Mouse (Mus musculus) cerebellum, adult (tissue): ENCODE data around the gene Nthl1.

Source experiments
- ATAC-seq: cut with Nextera tagmentation; 2 replicates; pipeline ENCODE4 v1.9.2; 2017; ENCODE audit warnings: mild to moderate bottlenecking, moderate library complexity, mixed read lengths; ENCODE audit not compliant: insufficient number of reproducible peaks, low FRiP score, low TSS enrichment

The Nthl1 gene

GRCm38 (mm10) chr17:24677500-24678080 is 45.1 kb downstream of the Nthl1 start:
- ATAC-seq, result no peak

GRCm38 (mm10) chr17:24686514-24686913 is 54.0 kb downstream of the Nthl1 start:
- ATAC-seq, result no peak

GRCm38 (mm10) chr17:24687146-24687595 is 54.7 kb downstream of the Nthl1 start:
- ATAC-seq, result no peak

- ATAC-seq, result no peak
Measured at GRCm38 (mm10) chr17:24687599-24687998, 55.1 kb downstream of the Nthl1 start.
